Mouse (Mus musculus) CH12.LX (cell line): ENCODE results near the gene Alox12e.

Experiments used
- CHD1 ChIP-seq: IDR thresholded peaks from 2 replicates; pipeline ENCODE4 v1.6.1; 2012; ENCODE audit warnings: low read depth, low read length, improper control_type of control experiment, inconsistent platforms
- CTCF ChIP-seq, 2 experiments: IDR thresholded peaks in 1 of 2; conservative IDR thresholded peaks in 1 of 2; 2 replicates each; pipeline ENCODE4 v1.5.1; 2011 to 2012; ENCODE audit warnings: low read depth in 2 of 2, low read length in 2 of 2, improper control_type of control experiment in 1 of 2, inconsistent platforms in 1 of 2, mild to moderate bottlenecking in 1 of 2, moderate library complexity in 1 of 2
- ETS1 ChIP-seq: conservative IDR thresholded peaks from 2 replicates; pipeline ENCODE4 v1.6.1; 2012; ENCODE audit warnings: low read depth, mild to moderate bottlenecking, inconsistent platforms, low read length, improper control_type of control experiment, moderate library complexity
- JUN ChIP-seq: IDR thresholded peaks from 2 replicates; pipeline ENCODE4 v1.6.1; 2011; ENCODE audit warnings: low read depth, mild to moderate bottlenecking, low read length, improper control_type of control experiment, moderate library complexity; ENCODE audit not compliant: insufficient read depth
- JUND ChIP-seq: conservative IDR thresholded peaks from 2 replicates; pipeline ENCODE4 v1.6.1; 2011; ENCODE audit warnings: low read depth, low read length, improper control_type of control experiment
- MAFK ChIP-seq: IDR thresholded peaks from 2 replicates; pipeline ENCODE4 v1.6.1; 2011; ENCODE audit warnings: low read length, improper control_type of control experiment; ENCODE audit not compliant: insufficient replicate concordance
- MAX ChIP-seq: IDR thresholded peaks from 2 replicates; pipeline ENCODE4 v1.6.1; 2011; ENCODE audit warnings: low read length, improper control_type of control experiment
- MYC ChIP-seq: IDR thresholded peaks from 2 replicates; pipeline ENCODE4 v1.6.1; 2011; ENCODE audit warnings: low read depth, mild to moderate bottlenecking, improper control_type of control experiment, low read length
- POLR2A ChIP-seq: IDR thresholded peaks from 2 replicates; pipeline ENCODE4 v1.6.1; 2011; ENCODE audit warnings: low read depth, mild to moderate bottlenecking, improper control_type of control experiment, low read length
- RCOR1 ChIP-seq: conservative IDR thresholded peaks from 2 replicates; pipeline ENCODE4 v1.6.1; 2012; ENCODE audit warnings: low read depth, mild to moderate bottlenecking, inconsistent platforms, low read length, improper control_type of control experiment
- SIN3A ChIP-seq: IDR thresholded peaks from 2 replicates; pipeline ENCODE4 v1.6.1; 2012; ENCODE audit warnings: low read length, improper control_type of control experiment, inconsistent platforms
- ZMIZ1 ChIP-seq: IDR thresholded peaks from 2 replicates; pipeline ENCODE4 v1.6.1; 2012; ENCODE audit warnings: low read depth, mild to moderate bottlenecking, inconsistent platforms, low read length, improper control_type of control experiment

- TF ChIP-seq JUN (no peak), RCOR1 (no peak), ZMIZ1 (no peak), POLR2A (no peak), MYC (no peak), MAX (no peak), CTCF (conservative IDR thresholded peaks at IDR 0.05 in 1 of 2, IDR thresholded peaks at IDR 0.05 in 1 of 2; ENCODE audit: low read depth in 2 of 2, low read length in 2 of 2) (no peak), MAFK (no peak), ETS1 (no peak), JUND (no peak), SIN3A (no peak), CHD1 (no peak)
Measured at GRCm38 (mm10) chr11:70293881-70294280, 28.5 kb downstream of the Alox12e start.
